Mouse (Mus musculus) left cerebral cortex, adult 2 months (tissue): Measurements from ENCODE around the gene Tbc1d24. TPM values are rescaled to one million over a fixed set of nuclear protein-coding genes. Genes with fewer than 3 reads are reported as not detected.

Experiments used
- DNase-seq, 2 experiments: peaks; one replicate each; pipeline ENCODE4 v3.0.0; 2021 to 2022; ENCODE audit warnings: low spot score in 2 of 2, mixed read lengths in 1 of 2; ENCODE audit errors: extremely low spot score in 1 of 2
- H3K27ac ChIP-seq: fragments of 200-600 bp; 2 replicates; pipeline ENCODE4 v1.8.1; 2022
- H3K4me3 ChIP-seq: fragments of 200-600 bp; 2 replicates; pipeline ENCODE4 v1.8.1; 2022
- CTCF ChIP-seq: fragments of 200-600 bp; IDR thresholded peaks from 2 replicates; pipeline ENCODE4 v1.8.1; 2022; ENCODE audit warnings: antibody characterized with exemption, mild to moderate bottlenecking, moderate library complexity
- intact Hi-C: fragments of 180-260 bp; cut with DNase I; formaldehyde crosslinking; loops from one replicate; pipeline ENCODE4 v1.15.1; 2025
- total RNA-seq, 2 experiments: library from RNA; stranded (reverse); gene quantifications; 2 replicates each; pipeline ENCODE4 v1.2.3; 2021

Gene Tbc1d24
- total RNA-seq, 2 experiments from 2014 or later, result 63.3 to 69.7 TPM

- intact Hi-C loops, result no loop called here
- no peak overlapping the region for H3K27ac ChIP-seq
Measured at GRCm38 (mm10) chr17:24225851-24226250, 20.5 kb upstream of the Tbc1d24 start.

GRCm38 (mm10) chr17:24224741-24225140 lies 19.4 kb upstream of the Tbc1d24 start:
- no peak for DNase-seq
- no peak overlapping the region for H3K4me3 ChIP-seq
- intact Hi-C loops, result no loop called here
- TF ChIP-seq CTCF, result no peak
- no peak overlapping the region for H3K27ac ChIP-seq

More at GRCm38 (mm10) chr17:24225851-24226250, 20.5 kb upstream of the Tbc1d24 start:
- DNase-seq, result no peak
- TF ChIP-seq CTCF, result no peak
- no peak overlapping the region for H3K4me3 ChIP-seq

GRCm38 (mm10) chr17:24223513-24223912 lies 18.2 kb upstream of the Tbc1d24 start:
- intact Hi-C loops, result no loop called here
- no peak for DNase-seq
- no peak for TF ChIP-seq CTCF
- H3K4me3 ChIP-seq, result no peak overlapping the region
- H3K27ac ChIP-seq, result no peak overlapping the region

GRCm38 (mm10) chr17:24222653-24223052 lies 17.3 kb upstream of the Tbc1d24 start:
- TF ChIP-seq CTCF, result no peak
- H3K27ac ChIP-seq, result no peak overlapping the region
- DNase-seq, result no peak
- no peak overlapping the region for H3K4me3 ChIP-seq
- intact Hi-C loops, result no loop called here

GRCm38 (mm10) chr17:24220435-24221411 lies 15.4 kb upstream of the Tbc1d24 start, which contains the start of gene Tedc2:
Gene Tedc2, minus strand, starts transcription at chr17:24220851.
- peak; percentile 89 to 90 for DNase-seq
- TF ChIP-seq CTCF, result no peak
- H3K4me3 ChIP-seq, result peak within 1 kb of the TSS; percentile 83
- H3K27ac ChIP-seq, result peak within 1 kb of the TSS; percentile 89
- intact Hi-C loops, result no loop called here

GRCm38 (mm10) chr17:24216836-24217235 lies 11.5 kb upstream of the Tbc1d24 start:
- intact Hi-C loops, result no loop called here
- no peak for TF ChIP-seq CTCF
- DNase-seq, result no peak
- H3K4me3 ChIP-seq, result no peak overlapping the region
- no peak overlapping the region for H3K27ac ChIP-seq

GRCm38 (mm10) chr17:24213186-24213585 lies 7.8 kb upstream of the Tbc1d24 start:
- intact Hi-C loops, result no loop called here
- Histone ChIP-seq H3K27ac (peak overlapping the region; percentile 99; the same call in 1 of the 2 replicates), H3K4me3 (no peak overlapping the region)
- no peak for TF ChIP-seq CTCF
- no peak for DNase-seq

- no peak for DNase-seq
- intact Hi-C loops, result no loop called here
- peak; percentile 43 for TF ChIP-seq CTCF
- peak overlapping the region; percentile 99; the same call in 1 of the 2 replicates for H3K27ac ChIP-seq
- H3K4me3 ChIP-seq, result peak overlapping the region; percentile 66; the same call in 1 of the 2 replicates
Measured at GRCm38 (mm10) chr17:24212441-24213018, 7.2 kb upstream of the Tbc1d24 start.

GRCm38 (mm10) chr17:24211631-24212440 lies 6.5 kb upstream of the Tbc1d24 start:
- intact Hi-C loops, result no loop called here
- Histone ChIP-seq H3K4me3 (peak overlapping the region; percentile 66), H3K27ac (peak overlapping the region; percentile 99)
- TF ChIP-seq CTCF, result no peak
- peak; percentile 85 to 86 for DNase-seq

GRCm38 (mm10) chr17:24210591-24210990 lies 5.2 kb upstream of the Tbc1d24 start:
- intact Hi-C loops, result no loop called here
- no peak for TF ChIP-seq CTCF
- DNase-seq, result no peak
- no peak overlapping the region for H3K4me3 ChIP-seq
- H3K27ac ChIP-seq, result peak overlapping the region; percentile 15; the same call in 1 of the 2 replicates

- peak overlapping the region; percentile 98 for H3K27ac ChIP-seq
- DNase-seq, result no peak
- intact Hi-C loops, result no loop called here
- no peak overlapping the region for H3K4me3 ChIP-seq
- no peak for TF ChIP-seq CTCF
Measured at GRCm38 (mm10) chr17:24209916-24210240, 4.5 kb upstream of the Tbc1d24 start.
